Mouse (Mus musculus) liver, embryonic 12.5 days (tissue): ENCODE measurements at regions not wholly inside any gene's neighbourhood (a gene's known extent, or its start where the extent isn't known, plus 50 kb on each side); places are given as distances from the start of the nearest gene placed in this dataset.

Experiments
- ATAC-seq: fragments of 200-750 bp; cut with Nextera tagmentation; 2 replicates; pipeline ENCODE4 v1.8.0; 2017; ENCODE audit warnings: moderate number of reproducible peaks, mild to moderate bottlenecking, moderate library complexity
- H3K27ac ChIP-seq: fragments of 300-500 bp; sonication (generic); 2 replicates; pipeline ENCODE4 v1.5.1; 2016; ENCODE audit warnings: mild to moderate bottlenecking
- H3K27me3 ChIP-seq: fragments of 300-500 bp; sonication (generic); replicated peaks from 2 replicates; pipeline ENCODE4 v1.6.1; 2016; ENCODE audit warnings: mild to moderate bottlenecking, moderate library complexity
- H3K36me3 ChIP-seq: fragments of 300-500 bp; sonication (generic); 2 replicates; pipeline ENCODE4 v1.6.1; 2016; ENCODE audit warnings: mild to moderate bottlenecking, moderate library complexity
- H3K4me1 ChIP-seq: fragments of 300-500 bp; sonication (generic); 2 replicates; pipeline ENCODE4 v1.6.1; 2016
- H3K4me2 ChIP-seq: fragments of 300-500 bp; sonication (generic); 2 replicates; pipeline ENCODE4 v1.6.1; 2016; ENCODE audit warnings: mild to moderate bottlenecking, moderate library complexity
- H3K4me3 ChIP-seq: fragments of 300-500 bp; sonication (generic); 2 replicates; pipeline ENCODE4 v1.5.1; 2016; ENCODE audit warnings: mild to moderate bottlenecking, moderate library complexity
- H3K9ac ChIP-seq: fragments of 300-500 bp; sonication (generic); 2 replicates; pipeline ENCODE4 v1.6.1; 2016; ENCODE audit warnings: mild to moderate bottlenecking, moderate library complexity
- H3K9me3 ChIP-seq: fragments of 300-500 bp; sonication (generic); replicated peaks from 2 replicates; pipeline ENCODE4 v1.6.1; 2016; ENCODE audit warnings: mild to moderate bottlenecking, moderate library complexity
- WGBS: fragments of 180-500 bp; shearing (Covaris S2); methylation state at CpG from one replicate; pipeline ENCODE4 v1.1.7; 2016; ENCODE audit not compliant: insufficient replicate concordance; 5-methylcytosine and 5-hydroxymethylcytosine counted together

- no peaks in the 10 kb centered on the region for H3K9me3 ChIP-seq
- H3K4me2 ChIP-seq = no peak overlapping the region
- peaks cover 26% of the 10 kb centered on the region for H3K4me1 ChIP-seq
- H3K9ac ChIP-seq = no peak overlapping the region
- no peaks in the 10 kb centered on the region for H3K36me3 ChIP-seq
- H3K27ac ChIP-seq = no peak overlapping the region
- 53% methylated on average over 4 of the region's 4 CpGs for WGBS
- peaks cover 5% of the 10 kb centered on the region for H3K27me3 ChIP-seq
- no peak for ATAC-seq
- no peak overlapping the region for H3K4me3 ChIP-seq
Observed at GRCm38 (mm10) chr2:72619446-72619845, 143.5 kb downstream of the Cdca7 start.

GRCm38 (mm10) chr2:72620182-72620652 lies 144.3 kb downstream of the Cdca7 start:
- H3K4me3 ChIP-seq = no peak overlapping the region
- peak overlapping the region; percentile 41 for H3K4me2 ChIP-seq
- peaks cover 26% of the 10 kb centered on the region for H3K4me1 ChIP-seq
- H3K36me3 ChIP-seq = no peaks in the 10 kb centered on the region
- no peaks in the 10 kb centered on the region for H3K9me3 ChIP-seq
- WGBS = 8% methylated on average over 9 of the region's 9 CpGs
- no peak overlapping the region for H3K27ac ChIP-seq
- H3K27me3 ChIP-seq = peaks cover 5% of the 10 kb centered on the region
- no peak overlapping the region for H3K9ac ChIP-seq
- no peak for ATAC-seq

DNA sequence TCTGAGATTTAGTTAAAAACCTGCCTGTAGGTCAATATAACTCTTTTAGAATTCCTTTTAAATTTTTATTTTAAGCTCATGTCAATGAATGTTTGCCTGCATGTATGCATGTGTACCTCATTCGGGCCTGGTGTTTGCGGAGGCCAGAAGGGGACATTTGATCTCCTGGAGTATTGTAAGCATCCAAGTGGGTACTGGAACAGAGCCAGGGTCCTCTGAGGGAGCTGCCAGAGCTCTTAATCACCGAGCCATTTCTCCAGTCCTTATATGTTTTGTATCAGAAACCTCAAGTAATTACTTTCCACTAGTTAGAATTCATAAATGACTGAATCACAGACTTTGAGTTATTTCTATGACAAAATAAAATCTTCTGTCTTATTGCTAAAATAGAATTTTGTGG lies 152.0 kb downstream of the Cdca7 start:
- Histone ChIP-seq H3K4me3 (no peak overlapping the region), H3K27ac (no peak overlapping the region), H3K4me2 (no peak overlapping the region), H3K9me3 (no peaks in the 10 kb centered on the region), H3K36me3 (no peaks in the 10 kb centered on the region), H3K9ac (no peak overlapping the region), H3K4me1 (no peaks in the 10 kb centered on the region), H3K27me3 (no peaks in the 10 kb centered on the region; the same call in 1 of the 2 replicates)
- no peak for ATAC-seq
- WGBS = 67% methylated on average over 3 of the region's 3 CpGs

- no peak overlapping the region for H3K27ac ChIP-seq
- no peaks in the 10 kb centered on the region for H3K4me1 ChIP-seq
- no peak for ATAC-seq
- no peaks in the 10 kb centered on the region for H3K9me3 ChIP-seq
- no peaks in the 10 kb centered on the region; the same call in 1 of the 2 replicates for H3K27me3 ChIP-seq
- WGBS = 57% methylated on average over 16 of the region's 16 CpGs
- H3K4me3 ChIP-seq = no peak overlapping the region
- no peaks in the 10 kb centered on the region for H3K36me3 ChIP-seq
- no peak overlapping the region for H3K4me2 ChIP-seq
- no peak overlapping the region for H3K9ac ChIP-seq
Observed at GRCm38 (mm10) chr2:72628626-72629470, 152.9 kb downstream of the Cdca7 start.

DNA sequence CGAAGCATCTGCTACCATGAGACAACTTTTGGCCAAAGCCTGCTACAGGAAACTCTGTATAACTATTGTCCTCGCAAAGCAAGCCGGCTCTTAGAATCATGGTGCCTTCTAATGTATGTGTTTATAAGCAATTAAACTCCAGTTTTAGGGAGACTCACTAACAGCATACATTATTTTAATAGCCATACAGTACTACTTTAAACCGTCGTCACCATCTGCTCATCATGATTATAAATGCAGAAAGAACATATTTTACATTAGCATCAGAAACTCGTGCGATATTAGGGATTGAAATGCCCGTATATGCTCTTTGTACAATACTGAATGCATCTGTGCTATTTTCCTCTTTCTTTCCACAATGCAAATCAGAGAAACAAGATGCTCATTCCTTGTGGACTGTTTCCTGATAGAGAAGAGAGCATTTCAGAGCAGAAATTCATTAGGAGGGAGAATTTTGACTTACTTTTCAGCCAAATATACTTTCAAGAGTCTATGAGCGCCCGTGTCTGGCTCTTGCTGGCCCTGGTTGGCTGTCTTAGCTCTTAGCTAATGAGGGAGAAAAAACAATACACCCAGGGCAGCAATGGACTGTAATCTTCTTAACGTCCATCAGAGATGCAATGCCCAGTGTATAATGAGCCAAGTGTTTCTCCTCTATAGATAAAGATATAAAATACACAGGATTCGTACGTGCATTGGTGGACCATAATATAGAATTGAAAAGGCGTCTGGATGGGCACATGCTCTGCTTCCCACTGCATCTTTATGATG lies 153.9 kb downstream of the Cdca7 start:
- Histone ChIP-seq H3K4me2 (no peak overlapping the region), H3K4me3 (no peak overlapping the region), H3K27ac (no peak overlapping the region), H3K36me3 (no peaks in the 10 kb centered on the region), H3K27me3 (no peaks in the 10 kb centered on the region; the same call in 1 of the 2 replicates), H3K4me1 (no peaks in the 10 kb centered on the region), H3K9ac (no peak overlapping the region), H3K9me3 (no peaks in the 10 kb centered on the region)
- 71% methylated on average over 14 of the region's 14 CpGs for WGBS
- ATAC-seq = no peak

- ATAC-seq = no peak
- no peak overlapping the region for H3K4me3 ChIP-seq
- no peak overlapping the region for H3K4me2 ChIP-seq
- H3K9ac ChIP-seq = no peak overlapping the region
- no peaks in the 10 kb centered on the region for H3K27me3 ChIP-seq
- no peaks in the 10 kb centered on the region for H3K36me3 ChIP-seq
- no peaks in the 10 kb centered on the region for H3K4me1 ChIP-seq
- 49% methylated on average over 9 of the region's 9 CpGs for WGBS
- H3K27ac ChIP-seq = no peak overlapping the region
- H3K9me3 ChIP-seq = no peaks in the 10 kb centered on the region
Observed at GRCm38 (mm10) chr2:72637881-72638620, 162.1 kb downstream of the Cdca7 start.

GRCm38 (mm10) chr2:72639022-72639421 lies 163.1 kb downstream of the Cdca7 start:
- Histone ChIP-seq H3K27me3 (no peaks in the 10 kb centered on the region), H3K27ac (no peak overlapping the region), H3K4me1 (no peaks in the 10 kb centered on the region), H3K4me3 (no peak overlapping the region), H3K4me2 (no peak overlapping the region), H3K9me3 (no peaks in the 10 kb centered on the region), H3K36me3 (no peaks in the 10 kb centered on the region), H3K9ac (no peak overlapping the region)
- WGBS = 51% methylated on average over 4 of the region's 4 CpGs
- ATAC-seq = no peak

DNA sequence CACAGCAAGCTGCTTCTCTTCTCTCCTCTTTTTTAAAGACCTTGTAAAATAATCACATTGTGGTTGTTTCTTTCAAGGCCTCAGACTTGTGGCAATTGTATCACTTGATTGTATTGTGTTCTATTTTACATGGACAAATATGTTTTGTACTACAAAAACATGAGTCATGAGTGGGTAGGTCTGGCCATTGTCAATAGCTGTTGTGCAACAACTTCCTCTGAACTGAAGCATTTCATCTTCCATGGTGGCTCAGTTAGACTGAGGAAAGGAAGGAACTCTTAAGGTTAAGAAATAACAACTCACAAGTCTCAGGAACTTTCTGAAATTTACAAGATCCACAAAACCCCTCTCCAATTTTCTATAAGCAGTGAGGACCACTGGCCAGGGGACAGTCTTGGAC lies 165.3 kb downstream of the Cdca7 start:
- ATAC-seq = no peak
- no peaks in the 10 kb centered on the region for H3K27me3 ChIP-seq
- no peaks in the 10 kb centered on the region for H3K36me3 ChIP-seq

GRCm38 (mm10) chr2:72644151-72644843 lies 168.3 kb downstream of the Cdca7 start:
- H3K27me3 ChIP-seq = no peaks in the 10 kb centered on the region
- 67% methylated on average over 10 of the region's 10 CpGs for whole genome bisulfite sequencing

More for the DNA sequence above, 165.3 kb downstream of the Cdca7 start:
- Histone ChIP-seq H3K4me3 (no peak overlapping the region), H3K4me1 (no peaks in the 10 kb centered on the region), H3K9ac (no peak overlapping the region), H3K27ac (no peak overlapping the region), H3K4me2 (no peak overlapping the region), H3K9me3 (no peaks in the 10 kb centered on the region)

DNA sequence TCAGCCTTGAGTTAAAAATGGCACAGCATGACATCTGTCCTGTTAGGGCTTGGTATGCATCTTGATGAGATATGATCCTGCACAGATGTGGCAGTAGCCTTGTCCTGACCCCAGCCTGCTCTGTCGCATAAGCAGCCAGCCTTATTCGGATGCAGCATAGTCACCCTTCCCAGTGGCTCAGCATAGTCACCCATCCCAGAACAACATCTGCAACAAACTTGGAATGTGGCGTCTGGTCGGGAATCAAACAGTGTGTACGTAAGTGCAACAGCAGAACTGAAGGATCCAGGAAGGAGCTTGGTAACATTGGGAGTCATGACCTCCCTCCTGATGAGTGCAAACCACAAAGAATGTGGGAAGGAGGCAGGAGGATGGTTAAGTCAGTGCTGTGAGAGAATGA lies 171.7 kb downstream of the Cdca7 start:
- no peak overlapping the region for H3K4me3 ChIP-seq
- H3K9me3 ChIP-seq = no peaks in the 10 kb centered on the region
- no peaks in the 10 kb centered on the region for H3K36me3 ChIP-seq
- no peaks in the 10 kb centered on the region for H3K27me3 ChIP-seq
- 60% methylated on average over 5 of the region's 5 CpGs for WGBS
- H3K4me1 ChIP-seq = no peaks in the 10 kb centered on the region
- no peak overlapping the region for H3K4me2 ChIP-seq
- ATAC-seq = no peak
- H3K27ac ChIP-seq = no peak overlapping the region
- H3K9ac ChIP-seq = no peak overlapping the region

More at GRCm38 (mm10) chr2:72644151-72644843, 168.3 kb downstream of the Cdca7 start:
- Histone ChIP-seq H3K4me3 (no peak overlapping the region), H3K27ac (no peak overlapping the region), H3K9me3 (no peaks in the 10 kb centered on the region), H3K36me3 (no peaks in the 10 kb centered on the region), H3K4me1 (no peaks in the 10 kb centered on the region), H3K4me2 (no peak overlapping the region), H3K9ac (no peak overlapping the region)
- ATAC-seq = no peak

DNA sequence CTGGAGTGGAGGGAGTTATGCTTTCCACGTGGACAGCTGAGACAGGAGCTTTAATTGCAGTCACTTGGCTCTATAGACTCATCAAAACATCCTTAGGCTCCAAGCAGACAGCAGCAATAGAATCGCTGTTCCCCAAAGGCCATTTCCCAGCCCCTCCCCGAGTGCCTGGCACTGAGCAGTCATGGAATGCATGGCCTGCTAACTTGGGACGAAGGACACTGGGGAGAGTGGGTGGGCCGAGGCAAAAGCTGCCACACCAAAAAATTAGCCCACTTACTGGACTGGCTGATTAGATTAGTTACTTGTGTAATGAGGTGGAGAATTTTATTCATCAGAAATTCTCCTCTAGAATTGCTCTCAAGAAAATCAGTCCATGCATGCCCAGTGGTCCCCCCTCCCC lies 172.3 kb downstream of the Cdca7 start:
- Histone ChIP-seq H3K9ac (no peak overlapping the region), H3K4me1 (no peaks in the 10 kb centered on the region), H3K4me2 (no peak overlapping the region), H3K9me3 (no peaks in the 10 kb centered on the region), H3K27ac (no peak overlapping the region), H3K27me3 (no peaks in the 10 kb centered on the region), H3K4me3 (no peak overlapping the region), H3K36me3 (no peaks in the 10 kb centered on the region)
- no peak for ATAC-seq
- 52% methylated on average over 5 of the region's 5 CpGs for WGBS
